Mouse (Mus musculus): ENCODE measurements around the gene Rnf113a1. TPM values are rescaled to one million over a fixed set of nuclear protein-coding genes. Genes with fewer than 3 reads are reported as not detected.
A peak's percentile ranks its signal among the peaks of the same experiment; 100 is the strongest.
"Not testable (repeated sequence)": the region's sequence is repeated elsewhere in the genome, so short reads cannot be mapped to it uniquely, and the experiment has no call there.

Gene Rnf113a1
- total RNA-seq (2014; rRNA removed): 7.3 and 7.6 TPM in 2 replicates
- 27.3 and 27.9 TPM in 2 replicates for polyA plus RNA-seq (2015; fragmentation: Nextera tagmentation; extraction: Ambion mirVana)

- H3K9ac ChIP-seq (replicated peaks; ENCODE audit: low read length): peak within 1 kb of the TSS; percentile 37
- WGBS: 27% methylated on average over 63 of the region's 63 CpGs
- no peaks in the 10 kb centered on the region for H3K4me1 ChIP-seq (ENCODE audit: insufficient read depth, low read length)
- TF ChIP-seq CTCF (IDR thresholded peaks at IDR 0.05; ENCODE audit: low read depth): no peak
- H3K4me2 ChIP-seq (ENCODE audit: low read depth, low read length): peak within 1 kb of the TSS; percentile 59
- no peaks in the 10 kb centered on the region for H3K9me3 ChIP-seq (ENCODE audit: low read length)
- ATAC-seq (peak; percentile 94), DNase-seq (ENCODE audit: low spot score) (peak; percentile 86)
- H3K27ac ChIP-seq: peak within 1 kb of the TSS; percentile 75
- H3K27me3 ChIP-seq (ENCODE audit: insufficient read depth, low read length): no peaks in the 10 kb centered on the region
- H3K4me3 ChIP-seq (ENCODE audit: low read length): peak within 1 kb of the TSS; percentile 39
- H3K36me3 ChIP-seq (ENCODE audit: insufficient read depth, low read length): no peaks in the 10 kb centered on the region
Observed at GRCm38 (mm10) chrX:37191105-37191743, at the start of gene Rnf113a1, which contains the start of gene Ndufa1. Gene Rnf113a1 (plus strand): TSS chrX:37191245. Gene Ndufa1 (minus strand): TSS chrX:37191163.

- Histone ChIP-seq H3K4me3 (ENCODE audit: low read length) (no peak overlapping the region), H3K9ac (replicated peaks; ENCODE audit: low read length) (no peak overlapping the region), H3K27me3 (ENCODE audit: insufficient read depth, low read length) (no peaks in the 10 kb centered on the region), H3K4me1 (ENCODE audit: insufficient read depth, low read length) (no peaks in the 10 kb centered on the region), H3K27ac (no peak overlapping the region), H3K9me3 (ENCODE audit: low read length) (no peaks in the 10 kb centered on the region), H3K4me2 (ENCODE audit: low read depth, low read length) (no peak overlapping the region), H3K36me3 (ENCODE audit: insufficient read depth, low read length) (no peaks in the 10 kb centered on the region; the same call in 1 of the 2 replicates)
- WGBS: 83% methylated on average over 3 of the region's 3 CpGs
- no peak for DNase-seq (ENCODE audit: low spot score)
- TF ChIP-seq CTCF (IDR thresholded peaks at IDR 0.05; ENCODE audit: low read depth): no peak
- ATAC-seq: no peak
Observed at GRCm38 (mm10) chrX:37141732-37142131, 49.3 kb upstream of the Rnf113a1 start.

- H3K9me3 ChIP-seq (ENCODE audit: low read length): not testable (repeated sequence)
- 75% methylated on average over 1 of the region's 4 CpGs for WGBS
Observed at GRCm38 (mm10) chrX:37144498-37144897, 46.5 kb upstream of the Rnf113a1 start.

GRCm38 (mm10) chrX:37144954-37145353, 46.1 kb upstream of the Rnf113a1 start:
- no peak overlapping the region for H3K4me2 ChIP-seq (ENCODE audit: low read depth, low read length)
- H3K36me3 ChIP-seq (ENCODE audit: insufficient read depth, low read length): no peaks in the 10 kb centered on the region; the same call in 1 of the 2 replicates
- H3K9me3 ChIP-seq (ENCODE audit: low read length): no peaks in the 10 kb centered on the region
- no peaks in the 10 kb centered on the region for H3K27me3 ChIP-seq (ENCODE audit: insufficient read depth, low read length)
- WGBS: 82% methylated on average over 2 of the region's 2 CpGs
- no peak overlapping the region for H3K4me3 ChIP-seq (ENCODE audit: low read length)
- 0 out of 2 replicates have a peak, but pooled peaks have one; percentile 56 for ATAC-seq
- DNase-seq (ENCODE audit: low spot score): peak; percentile 28
- H3K9ac ChIP-seq (replicated peaks; ENCODE audit: low read length): no peak overlapping the region
- no peak overlapping the region for H3K27ac ChIP-seq
- peak; percentile 54 for TF ChIP-seq CTCF (IDR thresholded peaks at IDR 0.05; ENCODE audit: low read depth)
- H3K4me1 ChIP-seq (ENCODE audit: insufficient read depth, low read length): no peaks in the 10 kb centered on the region

More at GRCm38 (mm10) chrX:37144498-37144897, 46.5 kb upstream of the Rnf113a1 start:
- not testable (repeated sequence) for H3K36me3 ChIP-seq (ENCODE audit: insufficient read depth, low read length); H3K4me1 ChIP-seq (ENCODE audit: insufficient read depth, low read length); DNase-seq (ENCODE audit: low spot score); ATAC-seq; H3K4me3 ChIP-seq (ENCODE audit: low read length); H3K27me3 ChIP-seq (ENCODE audit: insufficient read depth, low read length); H3K4me2 ChIP-seq (ENCODE audit: low read depth, low read length); H3K27ac ChIP-seq; H3K9ac ChIP-seq (replicated peaks; ENCODE audit: low read length)

GRCm38 (mm10) chrX:37157839-37158238, 33.2 kb upstream of the Rnf113a1 start:
- TF ChIP-seq CTCF (IDR thresholded peaks at IDR 0.05; ENCODE audit: low read depth): peak; percentile 46
- Histone ChIP-seq H3K4me2 (ENCODE audit: low read depth, low read length) (no peak overlapping the region), H3K4me3 (ENCODE audit: low read length) (no peak overlapping the region), H3K36me3 (ENCODE audit: insufficient read depth, low read length) (no peaks in the 10 kb centered on the region), H3K27ac (no peak overlapping the region), H3K9me3 (ENCODE audit: low read length) (no peaks in the 10 kb centered on the region), H3K4me1 (ENCODE audit: insufficient read depth, low read length) (no peaks in the 10 kb centered on the region), H3K27me3 (ENCODE audit: insufficient read depth, low read length) (no peaks in the 10 kb centered on the region), H3K9ac (replicated peaks; ENCODE audit: low read length) (no peak overlapping the region)
- DNase-seq (ENCODE audit: low spot score) (no peak), ATAC-seq (no peak)
- 62% methylated on average over 4 of the region's 4 CpGs for WGBS

- Histone ChIP-seq H3K36me3 (ENCODE audit: insufficient read depth, low read length) (no peaks in the 10 kb centered on the region), H3K4me1 (ENCODE audit: insufficient read depth, low read length) (no peaks in the 10 kb centered on the region), H3K4me3 (ENCODE audit: low read length) (no peak overlapping the region), H3K9ac (replicated peaks; ENCODE audit: low read length) (no peak overlapping the region), H3K9me3 (ENCODE audit: low read length) (no peaks in the 10 kb centered on the region), H3K4me2 (ENCODE audit: low read depth, low read length) (no peak overlapping the region), H3K27me3 (ENCODE audit: insufficient read depth, low read length) (no peaks in the 10 kb centered on the region), H3K27ac (no peak overlapping the region)
- 68% methylated on average over 10 of the region's 10 CpGs for WGBS
- no peak for TF ChIP-seq CTCF (IDR thresholded peaks at IDR 0.05; ENCODE audit: low read depth)
- no peak for DNase-seq (ENCODE audit: low spot score)
- no peak for ATAC-seq
Observed at GRCm38 (mm10) chrX:37161169-37161568, 29.9 kb upstream of the Rnf113a1 start.

- H3K27me3 ChIP-seq (ENCODE audit: insufficient read depth, low read length): no peaks in the 10 kb centered on the region
- TF ChIP-seq CTCF (IDR thresholded peaks at IDR 0.05; ENCODE audit: low read depth): no peak
- 83% methylated on average over 18 of the region's 18 CpGs for WGBS
- DNase-seq (ENCODE audit: low spot score) (no peak), ATAC-seq (no peak)
- H3K36me3 ChIP-seq (ENCODE audit: insufficient read depth, low read length): no peaks in the 10 kb centered on the region
- H3K4me2 ChIP-seq (ENCODE audit: low read depth, low read length): no peak overlapping the region
- H3K9ac ChIP-seq (replicated peaks; ENCODE audit: low read length): no peak overlapping the region
- no peak overlapping the region for H3K27ac ChIP-seq
- no peaks in the 10 kb centered on the region for H3K4me1 ChIP-seq (ENCODE audit: insufficient read depth, low read length)
- H3K9me3 ChIP-seq (ENCODE audit: low read length): no peaks in the 10 kb centered on the region
- H3K4me3 ChIP-seq (ENCODE audit: low read length): no peak overlapping the region
Observed at GRCm38 (mm10) chrX:37163115-37163514, 27.9 kb upstream of the Rnf113a1 start.

Measured in hindbrain, postnatal 0 days (tissue).